Mouse (Mus musculus) lung, adult 2 months (tissue): ENCODE results near the gene Agap1. TPM values are rescaled to one million over a fixed set of nuclear protein-coding genes. Genes with fewer than 3 reads are reported as not detected.

ENCODE experiments used
- DNase-seq: peaks from one replicate; pipeline ENCODE4 v3.0.0; 2022
- H3K4me1 ChIP-seq: fragments of 200-500 bp; 2 replicates; pipeline ENCODE4 v1.6.1; 2011; ENCODE audit warnings: low read length; ENCODE audit not compliant: control insufficient read depth, insufficient read depth
- H3K4me3 ChIP-seq: fragments of 200-500 bp; replicated peaks from 2 replicates; pipeline ENCODE3; 2011; ENCODE audit warnings: low read depth, mild to moderate bottlenecking, control low read depth, low read length; ENCODE audit errors: extremely low read depth
- CTCF ChIP-seq: fragments of 200-500 bp; IDR thresholded peaks from 2 replicates; pipeline ENCODE4 v1.5.1; 2011; ENCODE audit warnings: mild to moderate bottlenecking, low read length, control low read depth; ENCODE audit not compliant: insufficient read depth
- POLR2A ChIP-seq: fragments of 200-500 bp; IDR thresholded peaks from 2 replicates; pipeline ENCODE4 v1.6.1; 2011; ENCODE audit warnings: low read depth, mild to moderate bottlenecking, control low read depth, low read length, borderline replicate concordance; ENCODE audit errors: extremely low read depth
- WGBS: fragments of 180-500 bp; shearing (Covaris S2); methylation state at CpG from one replicate; pipeline ENCODE4 v1.1.7; 2018; 5-methylcytosine and 5-hydroxymethylcytosine counted together
- polyA plus RNA-seq: library from polyadenylated mRNA; depleted of rRNA; stranded (reverse); fragments of >200 nt; gene quantifications from 2 replicates; pipeline ENCODE4 v1.2.3, GENCODE M21; 2012

Agap1 gene
- polyA plus RNA-seq, 1 experiment, result 28.0 TPM

DNA sequence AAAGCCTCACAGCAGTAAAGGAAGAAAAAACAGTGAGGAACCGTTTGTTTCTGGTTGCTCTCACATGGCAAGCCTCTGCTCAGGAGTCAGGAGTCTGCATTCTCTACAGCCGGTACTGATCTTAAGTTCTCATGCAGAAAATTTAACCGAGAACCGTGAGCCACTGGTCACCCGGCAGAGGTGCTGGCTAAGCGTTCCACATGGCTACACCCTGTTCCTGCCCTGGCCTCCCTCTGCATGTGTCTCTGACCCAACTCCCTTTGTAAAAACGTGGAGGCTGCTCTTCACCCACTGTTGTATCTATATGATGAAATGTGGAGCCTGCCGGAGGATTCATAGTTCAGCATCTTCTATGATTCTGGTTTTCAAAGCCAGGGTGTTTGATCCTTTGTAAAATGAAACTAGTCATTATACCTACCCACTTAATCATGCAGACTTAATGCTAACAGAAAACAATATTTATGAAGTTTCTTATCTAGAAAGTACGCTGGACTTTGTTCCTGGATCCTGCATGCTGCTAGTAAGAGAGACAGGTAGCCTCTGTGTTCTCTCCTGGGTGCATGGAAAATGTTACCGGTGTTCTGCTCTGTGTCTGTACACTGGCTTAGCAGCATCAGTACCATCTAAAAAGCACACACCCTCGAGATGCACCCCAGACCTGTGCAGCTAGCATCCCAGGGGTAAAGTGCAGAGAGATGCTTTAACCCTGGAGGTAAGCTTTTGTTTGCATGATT is 396.2 kb downstream of the Agap1 start:
- Histone ChIP-seq H3K4me3 (no peak overlapping the region), H3K4me1 (no peaks in the 10 kb centered on the region)
- no peak for DNase-seq
- TF ChIP-seq CTCF, result no peak
- TF ChIP-seq POLR2A, result no peak
- 87% methylated on average over 11 of the region's 11 CpGs for WGBS

DNA sequence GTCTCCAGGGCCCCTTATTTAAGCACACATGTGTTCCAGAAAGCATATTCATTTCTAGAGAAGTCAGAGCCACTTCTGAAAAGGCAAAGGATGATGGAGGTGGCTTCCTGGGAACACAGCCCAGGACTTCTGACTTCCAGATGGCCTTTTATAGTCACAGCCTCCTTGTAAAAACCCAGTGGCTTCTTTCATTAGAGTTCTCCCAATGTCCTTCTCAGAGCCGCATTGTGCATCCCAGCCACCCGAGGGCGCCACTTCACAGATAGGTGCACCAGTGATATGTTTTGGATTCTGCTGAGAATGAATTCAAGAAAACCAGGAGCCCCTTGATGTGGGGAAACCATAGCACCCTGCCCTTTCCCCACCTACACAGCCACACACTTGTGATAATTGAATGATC is 404.6 kb downstream of the Agap1 start:
- 39% methylated on average over 3 of the region's 3 CpGs for WGBS
- peak; percentile 47 for DNase-seq

DNA sequence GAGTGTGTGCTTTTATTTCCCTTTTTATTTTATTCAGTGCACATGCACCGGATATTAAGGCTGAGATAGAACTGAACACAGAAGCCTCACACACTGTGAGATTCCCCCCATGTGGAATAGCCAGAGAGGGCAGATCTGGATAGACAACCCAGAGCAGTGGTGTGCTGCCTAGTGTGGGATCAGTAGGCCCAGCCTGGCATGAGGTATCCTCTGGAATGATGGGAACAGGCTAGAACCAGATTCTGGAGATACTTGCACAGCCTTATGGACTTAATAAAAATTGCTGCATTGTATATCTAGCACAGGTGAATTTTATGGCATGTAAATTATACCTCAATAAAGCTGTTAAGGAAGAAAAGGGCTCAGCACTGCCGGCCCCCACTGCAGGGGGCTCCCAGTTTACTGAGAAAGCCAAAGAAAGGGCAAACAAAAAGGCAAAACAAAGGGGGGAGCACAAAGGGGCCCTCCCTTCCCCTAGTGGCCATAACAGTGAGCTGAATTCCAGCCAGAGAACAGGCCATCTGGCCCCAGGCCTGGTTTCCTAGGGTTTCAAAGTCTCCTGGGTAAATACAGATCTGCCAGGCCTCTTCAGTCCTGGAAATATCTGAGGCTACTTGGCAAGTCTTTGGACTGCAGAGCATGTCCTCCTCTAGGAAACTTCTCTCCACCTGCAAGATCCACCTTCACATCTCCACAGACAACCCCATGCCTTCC is 405.6 kb downstream of the Agap1 start:
- no peak for TF ChIP-seq POLR2A
- no peak for TF ChIP-seq CTCF
- DNase-seq, result peak; percentile 26
- WGBS, result 58% methylated on average over 2 of the region's 2 CpGs

More for the DNA sequence above, 404.6 kb downstream of the Agap1 start:
- H3K4me3 ChIP-seq, result no peak overlapping the region
- no peak for TF ChIP-seq POLR2A
- TF ChIP-seq CTCF, result peak; percentile 58
- peaks cover 10% of the 10 kb centered on the region for H3K4me1 ChIP-seq

DNA sequence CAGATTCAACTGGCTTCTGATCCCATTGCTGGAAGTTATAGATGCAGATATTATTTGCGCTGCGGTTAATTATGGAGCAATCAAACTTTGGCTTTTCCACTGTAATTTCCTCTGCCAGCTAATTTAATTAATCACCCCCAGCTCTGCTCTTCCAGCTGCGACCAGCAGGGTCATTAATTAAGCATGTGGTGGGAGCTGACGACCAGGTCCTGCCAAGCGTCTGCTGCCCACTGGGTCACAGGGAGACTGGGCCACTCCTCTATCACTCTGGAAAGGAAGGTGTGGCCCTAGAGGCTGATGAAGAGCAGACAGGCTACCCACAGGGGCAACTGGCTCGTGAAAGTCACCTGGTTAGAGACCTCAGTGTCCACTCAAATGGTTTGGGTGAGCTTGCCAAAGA is 411.2 kb downstream of the Agap1 start:
- 65% methylated on average over 6 of the region's 6 CpGs for WGBS
- no peak for DNase-seq
- Histone ChIP-seq H3K4me1 (peaks cover 5% of the 10 kb centered on the region; the same call in 1 of the 2 replicates), H3K4me3 (no peak overlapping the region)
- TF ChIP-seq CTCF (no peak), POLR2A (no peak)

More for the DNA sequence above, 405.6 kb downstream of the Agap1 start:
- H3K4me3 ChIP-seq, result no peak overlapping the region
- peaks cover 10% of the 10 kb centered on the region for H3K4me1 ChIP-seq

DNA sequence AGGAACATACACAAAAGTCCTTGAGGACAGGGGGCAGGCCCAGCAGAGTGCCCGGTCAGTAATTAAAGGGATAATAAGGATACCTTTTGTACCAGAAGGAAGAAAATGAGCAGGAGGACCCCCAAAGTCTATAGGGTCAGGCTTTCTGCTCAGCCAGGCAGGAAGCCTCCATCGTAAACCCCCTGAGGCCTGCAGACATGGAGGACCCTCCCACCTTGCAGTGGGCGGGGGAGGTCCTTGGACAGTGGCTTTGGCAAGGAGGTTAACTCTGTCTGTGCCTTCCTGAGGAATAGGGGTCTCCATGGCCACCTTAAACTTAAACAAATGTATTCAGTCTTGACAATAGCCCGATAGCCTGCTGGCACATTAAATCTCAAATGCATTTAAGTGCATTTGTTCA is 413.2 kb downstream of the Agap1 start:
- TF ChIP-seq POLR2A, result no peak
- TF ChIP-seq CTCF, result no peak
- 0 out of 2 replicates have a peak, but pooled peaks cover 4% of the 10 kb centered on the region for H3K4me1 ChIP-seq
- WGBS, result 72% methylated on average over 4 of the region's 4 CpGs

DNA sequence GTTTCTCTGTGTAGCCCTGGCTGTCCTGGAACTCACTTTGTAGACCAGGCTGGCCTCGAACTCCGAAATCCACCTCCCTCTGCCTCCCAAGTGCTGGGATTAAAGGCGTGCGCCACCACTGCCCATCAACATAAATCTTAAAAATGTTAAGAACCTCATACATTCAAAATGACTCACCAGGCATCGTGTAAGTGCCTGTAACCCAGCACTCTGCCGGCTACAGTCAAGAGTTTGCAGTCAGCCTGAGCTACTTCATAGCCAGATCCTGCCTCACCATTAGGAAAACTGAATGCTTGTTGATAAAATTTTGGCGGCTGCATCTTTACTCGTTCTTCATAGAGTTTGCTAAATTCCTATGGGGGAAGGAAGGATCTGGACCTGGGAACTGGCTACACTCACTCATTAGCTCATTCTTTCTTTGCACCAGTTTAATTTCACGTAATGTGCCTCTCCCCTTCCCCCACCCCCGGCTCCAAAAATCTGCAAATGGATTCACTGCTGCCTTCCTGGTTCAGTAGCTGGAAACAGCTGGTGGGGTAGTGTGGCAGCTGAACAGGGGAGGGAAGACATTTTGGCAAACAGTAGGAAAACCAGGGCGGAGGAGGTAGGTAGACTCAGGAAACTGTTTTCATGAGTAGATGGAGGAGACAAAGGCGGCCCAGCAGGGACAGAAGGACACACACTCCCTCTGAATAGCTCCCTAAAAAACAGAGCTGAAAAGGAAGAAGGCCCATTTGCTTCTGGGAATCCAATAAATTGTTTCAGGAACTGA is 415.7 kb downstream of the Agap1 start:
- TF ChIP-seq POLR2A (no peak), CTCF (no peak)
- H3K4me1 ChIP-seq, result 0 out of 2 replicates have a peak, but pooled peaks cover 4% of the 10 kb centered on the region
- no peak overlapping the region for H3K4me3 ChIP-seq
- 54% methylated on average over 12 of the region's 12 CpGs for WGBS
- DNase-seq, result no peak

More for the DNA sequence above, 413.2 kb downstream of the Agap1 start:
- no peak overlapping the region for H3K4me3 ChIP-seq
- no peak for DNase-seq

DNA sequence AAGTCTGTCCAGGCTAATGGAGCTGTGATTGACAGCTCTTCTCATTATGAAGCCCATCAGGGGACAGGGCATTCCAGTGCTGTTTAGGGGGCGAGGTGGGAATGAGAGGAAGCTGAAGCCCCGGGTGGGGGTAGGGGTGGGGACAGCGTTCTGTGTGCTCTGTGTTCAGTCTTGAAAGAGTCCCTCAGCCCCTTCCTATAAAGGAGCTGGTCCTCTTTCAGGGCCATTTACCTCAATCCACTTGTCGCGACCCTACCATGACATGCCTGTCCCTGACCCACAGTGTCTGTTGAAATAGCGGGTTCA is 416.3 kb downstream of the Agap1 start:
- TF ChIP-seq POLR2A, result no peak
- no peak for TF ChIP-seq CTCF
- 71% methylated on average over 6 of the region's 6 CpGs for WGBS
- no peak for DNase-seq
- Histone ChIP-seq H3K4me3 (no peak overlapping the region), H3K4me1 (0 out of 2 replicates have a peak, but pooled peaks cover 4% of the 10 kb centered on the region)

DNA sequence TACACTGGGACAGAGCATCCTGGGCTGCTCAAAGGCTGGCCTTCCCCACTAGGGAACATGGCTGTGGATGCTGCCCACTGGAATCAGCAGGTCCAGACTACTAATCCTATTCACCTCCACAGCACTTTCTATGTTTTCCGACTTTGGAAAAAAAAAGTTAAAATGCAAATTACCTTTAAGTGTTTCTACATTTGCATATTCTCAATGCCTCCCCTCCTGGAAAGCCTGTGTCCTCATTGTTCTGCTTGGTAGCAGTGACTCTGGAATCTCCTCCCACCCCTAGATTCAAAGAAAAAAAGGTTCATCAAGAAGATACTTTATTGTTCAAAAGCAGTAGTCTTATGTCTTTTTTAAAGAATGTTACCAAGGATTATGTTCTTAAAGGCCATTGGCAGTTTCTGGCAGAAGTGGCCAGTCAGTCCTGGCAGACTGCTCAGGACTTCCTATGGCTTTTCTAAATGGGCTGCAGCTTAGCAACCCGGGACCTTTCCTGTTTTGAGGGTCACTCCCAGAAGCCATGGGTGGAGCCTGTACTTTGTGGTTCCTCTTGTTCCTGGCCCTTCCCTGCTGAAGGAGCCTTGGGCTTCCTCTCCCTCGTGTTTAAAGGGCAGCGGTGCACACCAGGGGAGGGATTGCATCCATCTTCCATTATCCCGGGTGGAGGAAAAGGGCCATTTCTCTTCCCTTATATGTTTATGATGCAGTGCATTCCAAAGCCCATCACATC is 421.9 kb downstream of the Agap1 start:
- no peak for TF ChIP-seq CTCF
- TF ChIP-seq POLR2A, result peak; percentile 55; the same call in 1 of the 2 replicates
- Histone ChIP-seq H3K4me1 (peaks cover 14% of the 10 kb centered on the region), H3K4me3 (no peak overlapping the region)
- WGBS, result 24% methylated on average over 5 of the region's 5 CpGs
- DNase-seq, result peak; percentile 27

DNA sequence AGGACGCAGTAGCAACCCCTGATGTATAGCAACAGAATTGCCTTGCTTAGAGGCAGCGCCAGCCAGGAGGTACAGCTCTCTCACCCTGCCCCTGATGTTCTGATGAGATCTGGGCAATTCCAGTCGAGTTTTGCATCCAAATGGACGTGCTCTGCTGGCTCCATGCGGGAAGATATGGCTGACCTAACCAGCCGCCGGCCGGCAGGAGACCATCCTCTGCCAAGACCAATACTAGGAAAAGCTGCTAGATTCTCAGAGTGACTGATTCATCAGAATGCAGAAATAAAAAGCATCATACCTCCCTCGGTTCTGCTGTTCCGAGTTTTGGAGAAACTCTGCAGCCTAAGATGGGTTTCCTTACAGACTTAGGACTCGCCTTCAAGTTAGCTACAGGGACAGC is 423.9 kb downstream of the Agap1 start:
- 81% methylated on average over 11 of the region's 11 CpGs for WGBS
- Histone ChIP-seq H3K4me3 (no peak overlapping the region), H3K4me1 (peaks cover 14% of the 10 kb centered on the region)
- DNase-seq, result no peak
- TF ChIP-seq CTCF (no peak), POLR2A (no peak)

DNA sequence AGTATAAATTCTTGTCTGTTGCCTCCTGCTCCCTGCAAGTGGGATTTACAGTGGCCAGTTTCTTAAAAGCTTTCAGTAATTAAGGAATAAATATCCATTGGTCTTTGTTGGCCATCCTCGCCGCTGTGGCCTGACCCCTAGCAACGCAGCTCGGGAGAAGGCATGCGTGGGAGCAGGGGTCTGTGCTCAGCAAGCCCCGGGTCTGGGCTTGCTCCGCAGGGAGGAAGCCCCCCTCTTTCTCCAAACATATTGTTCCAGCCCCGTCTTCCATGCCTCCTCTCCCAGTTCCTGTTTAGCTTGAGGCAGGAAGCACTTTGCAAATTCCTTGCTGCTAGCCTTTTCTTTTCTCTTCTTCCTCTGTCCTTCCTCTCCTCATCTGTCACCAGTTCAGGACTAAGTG is 425.6 kb downstream of the Agap1 start:
- no peak for TF ChIP-seq POLR2A

More for the DNA sequence above, 425.6 kb downstream of the Agap1 start:
- Histone ChIP-seq H3K4me3 (no peak overlapping the region), H3K4me1 (peaks cover 16% of the 10 kb centered on the region)
- WGBS, result 48% methylated on average over 8 of the region's 8 CpGs
- no peak for DNase-seq
